Mouse (Mus musculus): ENCODE data around the gene Olfr1192-ps1.
"Not testable (repeated sequence)": the region's sequence is repeated elsewhere in the genome, so short reads cannot be mapped to it uniquely, and the experiment has no call there.

Olfr1192-ps1 gene

GRCm38 (mm10) chr2:88648209-88648608 lies at the start of gene Olfr1192-ps1:
TSS of gene Olfr1192-ps1 (plus strand) at chr2:88648509.
- no peak for DNase-seq

GRCm38 (mm10) chr2:88640242-88640641 lies 8.1 kb upstream of the Olfr1192-ps1 start, which contains the start of gene Olfr1191-ps1:
TSS of gene Olfr1191-ps1 (plus strand) at chr2:88640542.
- DNase-seq, result not testable (repeated sequence)

- DNase-seq, result not testable (repeated sequence)
Measured at GRCm38 (mm10) chr2:88675328-88675727, 27.0 kb downstream of the Olfr1192-ps1 start, which contains the start of gene Olfr1193. TSS of gene Olfr1193 (plus strand) at chr2:88675628.

- DNase-seq, result no peak
Measured at GRCm38 (mm10) chr2:88689087-88689486, 40.8 kb downstream of the Olfr1192-ps1 start, which contains the start of gene Olfr1195. TSS of gene Olfr1195 (minus strand) at chr2:88689187.

GRCm38 (mm10) chr2:88704497-88704896 lies 56.2 kb downstream of the Olfr1192-ps1 start, which contains the start of gene Olfr1196:
TSS of gene Olfr1196 (minus strand) at chr2:88704597.
- no peak for DNase-seq
